Mouse (Mus musculus) thymus, adult 2 months (tissue): ENCODE measurements around the gene Oxsm.

Source experiments
- CTCF ChIP-seq: fragments of 200-500 bp; IDR thresholded peaks from 2 replicates; pipeline ENCODE4 v1.5.1; 2012; ENCODE audit warnings: mild to moderate bottlenecking, control low read depth, low read length, moderate library complexity, borderline replicate concordance; ENCODE audit not compliant: control insufficient read depth, poor library complexity, insufficient read depth; ENCODE audit errors: extremely low read depth
- POLR2A ChIP-seq: fragments of 200-500 bp; IDR thresholded peaks from 2 replicates; pipeline ENCODE4 v1.6.1; 2012; ENCODE audit warnings: mild to moderate bottlenecking, low read length, control low read depth, moderate library complexity; ENCODE audit not compliant: control insufficient read depth, poor library complexity, insufficient read depth; ENCODE audit errors: extremely low read depth

DNA sequence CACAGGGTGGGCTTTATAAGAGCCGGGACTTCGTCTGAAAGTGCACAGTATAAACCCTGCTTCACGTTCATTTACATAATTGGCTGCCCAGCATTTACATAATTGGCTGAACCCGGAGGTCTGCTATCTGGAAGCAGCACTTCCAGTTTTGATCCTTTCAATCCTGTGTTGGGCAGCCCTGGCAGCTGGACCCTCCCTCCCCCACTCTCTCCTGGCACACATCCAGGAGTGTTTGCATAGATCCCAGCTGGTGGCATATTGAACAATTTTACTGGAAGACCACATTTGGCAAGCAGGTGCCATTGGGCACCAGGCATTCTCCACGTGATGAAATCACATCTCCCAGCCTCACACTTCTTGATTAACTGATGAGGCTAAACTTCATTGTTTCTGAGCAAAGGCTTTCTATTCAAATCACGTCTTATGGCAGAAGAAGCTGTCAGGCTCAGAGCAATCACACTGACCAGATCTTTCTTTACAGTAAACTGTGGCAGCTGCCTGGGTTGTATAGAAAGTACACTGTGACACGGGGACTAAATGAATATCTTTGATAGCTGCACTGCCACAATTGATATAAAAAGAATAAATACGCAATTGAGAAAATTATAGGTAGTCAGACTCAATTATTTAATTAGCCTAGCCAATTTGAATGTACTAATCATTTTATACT is 48.5 kb downstream of the Oxsm start:
- TF ChIP-seq POLR2A (no peak), CTCF (no peak)
